Mouse (Mus musculus) heart, adult 8-10 months (tissue): Measurements from ENCODE around the gene Rbpj. TPM values are rescaled to one million over a fixed set of nuclear protein-coding genes. Genes with fewer than 3 reads are reported as not detected.
A peak's percentile ranks its signal among the peaks of the same experiment; 100 is the strongest.

Experiments
- DNase-seq: peaks from one replicate; pipeline ENCODE4 v3.0.0; 2022; ENCODE audit warnings: low spot score
- total RNA-seq, 4 experiments: library from RNA; stranded (reverse); gene quantifications; 2 replicates each; pipeline ENCODE4 v1.2.4; 2022

Rbpj gene
- 10 to 100 TPM; 23.6 to 26.3 (median 25.9) TPM for total RNA-seq

DNA sequence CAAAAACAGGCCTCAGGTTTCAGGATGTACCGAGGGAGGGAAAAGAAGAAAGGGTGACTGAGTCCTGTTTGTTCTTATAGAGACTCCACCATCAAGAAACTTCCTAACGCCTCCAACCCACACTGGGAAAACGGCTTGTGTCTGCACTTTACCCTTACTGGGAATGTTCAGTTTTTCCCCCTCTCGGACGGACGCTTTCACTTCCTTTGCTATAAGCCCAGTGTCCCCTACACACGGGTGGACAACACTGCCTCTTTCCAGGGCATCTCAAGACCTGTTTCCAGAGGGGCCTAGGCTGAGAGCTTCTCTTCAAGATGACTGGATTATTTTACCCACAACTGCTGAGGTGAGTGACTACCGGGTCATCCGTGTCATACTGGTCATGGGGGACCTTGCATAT is at the start of gene Rbpj:
TSS of gene Rbpj (plus strand) at position 270 of the 400 bp plus-strand sequence.
- DNase-seq = no peak

DNA sequence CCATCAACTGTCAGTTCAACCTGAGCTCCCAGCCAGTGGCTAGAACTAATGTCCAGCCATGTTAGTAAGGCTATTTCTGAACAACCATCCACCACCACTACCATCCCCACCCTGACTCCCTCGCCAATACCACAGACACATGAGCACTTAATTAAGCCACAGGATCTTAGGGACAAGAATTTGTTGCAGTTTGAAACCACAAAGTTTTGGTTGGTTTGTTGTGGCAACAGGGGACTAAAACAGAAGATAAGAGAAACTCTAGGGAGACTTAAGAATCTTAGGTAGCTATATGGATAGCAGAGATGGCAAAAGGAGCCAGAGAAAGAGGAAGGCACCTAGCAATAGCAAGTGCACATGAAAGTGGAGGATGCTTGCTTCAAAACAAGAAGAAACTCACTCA is 45.2 kb upstream of the Rbpj start:
- no peak for DNase-seq

DNA sequence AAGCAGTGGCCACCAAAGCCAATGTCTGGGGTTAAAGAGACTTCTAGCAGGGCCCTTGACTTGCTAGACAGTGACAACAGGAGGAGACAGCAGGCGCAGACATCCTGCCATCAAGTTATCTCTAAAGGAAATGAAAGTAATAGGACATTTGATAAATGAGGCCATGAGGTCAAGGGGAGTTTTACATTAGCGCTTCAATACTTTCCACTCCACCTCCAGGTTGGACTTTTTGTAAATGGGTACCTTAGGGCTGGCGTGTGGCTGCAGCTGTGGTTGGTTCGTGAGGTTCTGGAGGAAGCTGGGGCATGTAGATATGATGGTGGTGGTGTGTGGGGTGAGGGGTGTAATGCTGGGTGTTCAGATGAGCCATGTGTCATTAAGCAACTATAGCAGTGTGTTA is 44.7 kb upstream of the Rbpj start:
- no peak for DNase-seq

DNA sequence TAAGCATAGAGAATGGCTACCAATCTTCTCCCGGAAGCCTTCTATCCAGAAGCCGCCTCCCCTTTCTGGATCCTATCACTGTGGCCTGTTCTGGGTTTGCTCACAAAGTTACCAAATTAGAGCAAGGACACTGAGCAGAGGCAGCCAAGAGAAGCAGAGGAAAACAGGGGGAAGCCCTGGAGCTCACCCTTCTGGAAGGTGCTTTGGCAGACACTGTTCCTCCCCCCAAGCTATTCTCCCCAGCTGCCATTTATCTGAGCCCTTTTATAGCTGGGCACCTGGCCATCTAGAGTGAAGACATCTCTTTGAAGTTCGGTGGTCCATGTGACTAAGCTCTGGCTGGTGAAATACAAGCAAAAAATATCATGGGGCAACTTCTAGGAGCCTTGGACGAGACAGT is 38.5 kb upstream of the Rbpj start:
- peak; percentile 40 for DNase-seq

DNA sequence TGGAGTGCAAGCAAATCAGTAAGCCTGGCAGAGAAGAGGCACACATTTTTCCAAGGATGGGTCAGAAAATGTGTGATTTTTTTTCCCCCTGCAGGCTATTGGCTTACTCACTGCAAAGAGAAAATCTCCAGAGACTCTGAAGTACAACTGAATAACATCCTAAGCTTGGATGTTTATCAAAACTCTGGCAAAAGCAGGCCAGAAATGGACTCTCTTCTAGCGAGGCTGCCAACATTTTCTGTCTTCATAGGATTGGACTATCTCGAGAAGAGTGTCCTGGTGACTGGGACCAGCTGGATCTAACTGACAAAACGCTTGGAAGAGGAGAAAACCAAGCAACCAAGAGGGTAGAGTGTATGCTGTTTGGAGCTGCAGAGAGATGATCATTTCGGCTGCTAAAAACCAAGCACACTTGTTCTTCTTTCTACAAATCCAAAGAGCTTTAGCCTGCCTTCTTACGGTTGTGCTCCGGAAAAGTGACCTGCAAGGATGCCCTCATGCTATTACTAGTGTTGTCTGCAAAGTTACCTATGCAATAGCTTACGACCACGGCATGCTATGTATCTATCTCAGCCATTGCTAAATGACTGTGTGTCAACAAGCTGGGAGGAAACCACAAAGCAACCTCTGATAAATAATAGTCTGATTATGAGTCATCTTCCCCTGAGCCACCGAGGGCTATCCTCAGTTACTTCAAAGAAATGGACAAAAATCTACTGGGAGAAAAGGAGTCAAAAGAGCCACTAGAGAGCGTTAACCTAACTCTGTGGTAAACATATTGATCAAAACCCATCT is 36.1 kb upstream of the Rbpj start:
- peak; percentile 83 for DNase-seq

DNA sequence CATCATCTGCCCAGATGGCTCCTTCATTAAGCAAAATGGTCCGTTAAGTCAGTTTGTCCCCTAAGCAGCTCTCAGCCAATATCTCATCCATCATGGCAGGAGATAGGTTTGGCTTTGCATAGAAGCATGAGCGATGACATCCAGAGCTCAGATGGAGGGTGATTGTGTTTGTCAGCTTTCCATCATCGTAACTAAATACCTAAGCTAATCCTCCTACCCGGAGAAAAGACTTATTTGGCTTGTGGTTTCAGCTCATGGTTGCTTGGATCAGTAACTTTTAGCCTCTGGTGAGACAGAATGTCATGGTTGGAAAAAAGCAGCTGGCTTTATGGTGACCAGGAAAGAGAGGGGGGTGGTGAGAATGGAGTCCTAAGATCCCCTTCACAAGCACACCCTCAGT is 33.5 kb upstream of the Rbpj start:
- no peak for DNase-seq

DNA sequence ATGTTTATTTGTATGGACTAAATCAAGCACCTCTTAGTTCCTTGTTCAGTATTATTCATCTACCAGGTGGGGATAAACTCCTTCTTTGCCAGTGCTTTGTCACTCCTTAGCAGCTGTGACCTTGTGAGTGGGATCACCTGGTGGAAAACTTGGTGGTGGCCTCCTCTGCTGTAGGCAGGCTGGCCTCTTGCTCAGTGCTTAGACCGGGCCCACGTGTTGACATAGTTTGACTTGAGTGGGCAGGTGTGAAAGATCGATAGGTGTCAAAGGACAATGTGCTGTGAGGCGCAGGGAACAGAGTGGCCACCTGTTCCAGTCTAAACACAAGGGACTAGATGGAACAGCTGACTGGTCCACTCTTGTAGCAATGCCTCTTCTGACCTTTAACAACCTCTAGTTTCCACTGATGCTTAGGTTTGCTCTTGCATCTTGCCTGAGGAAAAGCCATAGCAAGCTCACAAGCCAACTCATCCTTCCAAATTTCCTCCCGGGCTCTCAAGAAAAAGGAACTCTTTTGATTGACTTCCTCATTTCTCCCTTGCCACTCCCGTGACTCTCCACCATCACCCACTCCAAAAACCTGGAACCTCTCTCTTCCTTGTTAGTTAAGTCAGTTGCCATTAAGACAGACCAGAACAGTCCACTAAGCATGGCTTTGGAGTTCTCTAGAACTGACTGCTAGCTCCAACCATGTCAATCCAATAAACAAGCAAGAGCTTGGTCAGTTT is 28.9 kb upstream of the Rbpj start:
- no peak for DNase-seq

DNA sequence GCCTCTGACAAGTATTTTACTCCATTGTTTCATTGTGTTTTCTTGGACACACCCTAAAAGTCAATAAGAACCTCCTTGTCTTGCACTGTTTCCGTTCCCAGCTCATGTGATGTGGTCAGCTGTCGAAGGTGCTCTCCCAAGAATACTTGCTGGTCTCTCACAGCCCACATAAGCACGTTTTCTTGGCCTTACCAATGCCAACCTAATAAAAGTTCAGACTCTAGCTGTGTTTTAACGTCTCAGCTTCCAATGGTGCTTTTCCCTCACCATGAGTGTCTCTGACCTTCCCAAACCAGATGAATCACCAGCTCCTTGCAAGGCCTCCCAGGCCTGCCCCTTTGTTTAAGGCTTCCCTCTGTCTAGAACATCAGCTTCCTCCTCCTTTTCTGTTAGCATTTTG is 28.2 kb upstream of the Rbpj start:
- no peak for DNase-seq

DNA sequence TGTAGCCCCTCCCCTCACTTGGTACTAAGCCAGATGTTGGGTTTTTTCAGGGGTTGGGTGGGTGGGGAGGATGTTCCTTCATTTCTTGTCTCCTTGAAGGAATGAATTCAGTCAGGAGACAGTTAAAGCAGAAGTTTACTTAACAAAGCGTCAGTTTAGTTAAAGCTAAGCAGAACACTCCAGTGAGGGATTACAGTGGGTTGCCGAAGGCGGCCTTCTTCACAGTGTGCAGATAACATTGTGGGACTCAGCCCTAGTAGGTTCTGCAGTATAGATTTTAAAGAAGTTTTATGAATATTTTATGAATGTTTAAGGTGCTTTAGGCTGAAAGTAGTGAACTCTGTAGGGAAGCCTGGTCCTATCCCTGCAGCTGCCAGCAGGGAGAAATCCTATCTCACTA is 27.7 kb upstream of the Rbpj start:
- no peak for DNase-seq

DNA sequence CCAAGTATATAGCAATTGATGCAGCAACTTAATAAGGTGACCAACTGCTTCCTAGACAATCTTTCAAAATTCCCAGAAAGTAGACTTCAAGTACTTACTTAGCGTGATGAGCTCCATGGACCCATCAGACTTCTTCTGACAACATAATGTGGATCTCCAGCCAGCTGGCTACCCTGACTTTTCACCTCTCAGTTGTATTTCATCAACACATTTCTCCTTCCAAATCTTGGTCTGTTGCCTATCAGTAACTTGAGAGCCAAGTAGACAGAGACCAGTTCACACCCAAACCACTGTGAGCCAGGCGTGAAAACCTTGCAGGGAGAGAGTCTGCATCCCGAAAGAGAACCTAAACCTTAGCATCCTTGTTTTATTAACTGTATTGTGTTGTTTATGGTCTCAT is 26.3 kb upstream of the Rbpj start:
- DNase-seq = no peak

DNA sequence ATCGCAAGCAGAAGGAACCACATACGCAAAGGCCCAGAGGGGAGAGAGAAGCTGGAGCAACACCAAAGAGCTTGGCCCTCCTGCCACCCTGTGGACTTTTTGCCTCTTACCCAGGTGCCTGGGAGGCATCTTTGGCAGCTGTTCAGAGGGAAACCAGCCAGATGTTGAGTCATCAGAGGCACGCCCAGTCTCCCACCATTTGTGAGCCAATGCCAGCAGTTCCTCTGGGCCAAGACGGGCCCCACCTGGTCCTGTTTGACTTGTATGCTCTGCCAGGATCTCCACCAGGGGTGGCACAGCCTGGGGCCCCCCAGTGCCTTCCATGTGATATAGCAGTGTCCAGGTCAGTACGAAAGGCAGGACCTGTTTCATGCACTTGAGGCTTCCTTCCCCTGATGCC is 21.9 kb upstream of the Rbpj start:
- DNase-seq = no peak

DNA sequence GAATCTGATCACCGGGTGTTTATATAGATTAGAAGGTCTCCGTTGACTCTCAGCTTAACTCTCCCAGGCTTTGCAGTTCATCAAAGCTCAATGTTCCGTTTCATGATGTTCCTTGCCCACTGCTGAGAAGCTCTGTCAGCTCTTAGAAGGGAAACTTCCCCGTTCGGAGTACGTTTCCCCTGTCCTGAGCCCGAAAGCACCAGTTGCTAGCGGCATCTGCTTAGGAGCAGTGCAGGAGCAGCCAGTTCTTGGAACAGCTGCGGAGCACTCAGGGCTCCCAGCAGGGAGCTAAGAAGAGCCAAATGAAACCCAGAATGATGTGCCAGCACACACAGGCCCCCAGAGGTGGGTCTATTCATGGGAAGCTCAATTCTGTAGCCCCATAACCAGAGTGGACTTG is 15.0 kb upstream of the Rbpj start:
- DNase-seq = no peak

DNA sequence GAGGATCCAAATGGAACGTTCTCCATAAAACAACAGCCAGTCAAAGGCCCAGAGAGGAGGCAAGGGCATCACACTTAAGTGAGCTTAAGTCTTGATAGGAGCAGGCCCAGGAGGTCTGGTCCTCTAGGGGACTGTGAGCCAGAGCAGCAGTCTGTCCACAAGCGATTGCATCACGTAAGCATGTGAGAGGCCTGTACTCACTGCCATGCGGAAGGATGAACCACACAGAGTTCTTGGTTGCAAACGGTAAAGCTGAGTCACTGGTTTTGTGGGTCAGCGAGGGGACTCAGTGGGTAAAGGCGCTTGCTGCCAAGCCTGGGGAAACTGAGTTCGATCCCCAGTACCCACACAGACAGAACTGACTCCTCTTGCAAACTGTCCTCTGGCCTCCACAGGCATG is 14.1 kb upstream of the Rbpj start:
- no peak for DNase-seq

DNA sequence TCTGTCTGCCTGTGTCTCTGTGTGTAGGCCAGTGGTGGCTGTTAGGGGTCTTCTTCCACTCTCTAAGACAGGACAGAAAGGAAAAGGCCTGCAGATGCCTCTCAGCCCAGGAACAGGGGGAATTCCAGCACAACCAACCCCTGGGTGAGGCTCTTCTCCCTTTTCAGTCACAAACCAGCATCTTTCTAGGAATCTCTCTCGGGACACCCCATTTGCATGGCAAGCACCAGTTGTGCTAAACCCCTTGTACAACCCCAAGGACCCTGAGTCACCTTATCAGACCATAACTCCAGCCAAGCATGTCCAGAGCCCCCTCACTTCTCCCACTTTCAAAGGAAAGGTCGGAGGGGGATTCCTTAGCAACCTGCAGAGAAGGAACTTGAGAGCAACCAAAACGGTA is 13.0 kb upstream of the Rbpj start:
- no peak for DNase-seq

DNA sequence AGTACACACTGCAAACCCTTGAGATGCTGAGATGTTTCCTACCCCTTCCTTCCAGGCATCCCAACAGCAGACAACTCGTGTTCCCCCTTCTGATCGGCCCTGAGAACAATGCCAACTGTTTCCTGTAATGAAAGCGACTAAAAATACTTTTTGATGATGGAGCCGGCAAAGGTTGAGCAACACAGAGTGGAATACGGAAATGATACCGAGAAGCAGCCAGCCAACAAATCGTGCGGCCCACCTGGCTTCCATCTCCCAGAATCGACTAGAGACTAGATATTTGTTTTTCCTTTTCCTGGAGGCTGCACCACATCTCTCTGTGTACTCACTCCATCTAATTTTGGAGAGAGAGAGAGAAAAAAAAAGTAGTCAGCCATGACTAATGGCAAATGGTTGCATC is 11.2 kb upstream of the Rbpj start:
- peak; percentile 68 for DNase-seq

DNA sequence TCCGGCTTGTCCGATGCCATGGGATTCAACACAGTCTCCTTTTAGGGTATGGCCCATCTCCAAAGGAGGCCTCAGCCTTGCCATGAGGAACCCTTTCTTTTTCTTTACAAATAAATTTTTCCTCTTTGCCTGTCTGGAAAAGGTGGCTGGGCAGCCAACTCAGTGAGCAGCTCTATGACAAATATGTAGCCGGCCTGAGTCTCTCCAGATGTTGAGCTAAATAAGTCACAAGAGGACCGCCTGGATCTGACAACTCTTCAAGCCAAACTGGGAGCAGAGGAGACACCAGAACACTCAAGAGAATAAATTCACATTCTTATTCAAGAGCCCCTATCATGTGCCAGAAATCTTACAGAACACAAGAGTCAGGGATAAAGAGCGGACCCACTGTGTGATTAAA is 10.5 kb upstream of the Rbpj start:
- no peak for DNase-seq

DNA sequence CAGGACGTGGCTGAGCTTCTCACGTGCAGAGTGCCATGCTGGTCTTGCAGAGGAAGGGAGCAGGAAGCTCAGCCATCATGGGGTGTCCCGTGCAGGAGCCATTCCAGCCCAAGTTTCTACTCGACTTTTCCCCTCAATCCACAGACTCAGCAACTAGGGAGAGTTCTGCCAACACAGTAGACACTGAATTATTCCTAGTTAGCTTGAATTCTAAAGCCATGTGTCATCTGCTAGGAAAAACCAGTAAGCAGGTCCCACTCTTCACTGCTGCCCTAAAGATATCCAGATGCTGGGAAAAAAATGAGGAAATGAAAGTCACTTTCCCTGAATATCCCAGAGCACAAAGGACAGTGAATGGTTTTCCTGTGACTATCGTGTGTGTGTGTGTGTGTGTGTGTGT is 5.8 kb upstream of the Rbpj start:
- DNase-seq = no peak

DNA sequence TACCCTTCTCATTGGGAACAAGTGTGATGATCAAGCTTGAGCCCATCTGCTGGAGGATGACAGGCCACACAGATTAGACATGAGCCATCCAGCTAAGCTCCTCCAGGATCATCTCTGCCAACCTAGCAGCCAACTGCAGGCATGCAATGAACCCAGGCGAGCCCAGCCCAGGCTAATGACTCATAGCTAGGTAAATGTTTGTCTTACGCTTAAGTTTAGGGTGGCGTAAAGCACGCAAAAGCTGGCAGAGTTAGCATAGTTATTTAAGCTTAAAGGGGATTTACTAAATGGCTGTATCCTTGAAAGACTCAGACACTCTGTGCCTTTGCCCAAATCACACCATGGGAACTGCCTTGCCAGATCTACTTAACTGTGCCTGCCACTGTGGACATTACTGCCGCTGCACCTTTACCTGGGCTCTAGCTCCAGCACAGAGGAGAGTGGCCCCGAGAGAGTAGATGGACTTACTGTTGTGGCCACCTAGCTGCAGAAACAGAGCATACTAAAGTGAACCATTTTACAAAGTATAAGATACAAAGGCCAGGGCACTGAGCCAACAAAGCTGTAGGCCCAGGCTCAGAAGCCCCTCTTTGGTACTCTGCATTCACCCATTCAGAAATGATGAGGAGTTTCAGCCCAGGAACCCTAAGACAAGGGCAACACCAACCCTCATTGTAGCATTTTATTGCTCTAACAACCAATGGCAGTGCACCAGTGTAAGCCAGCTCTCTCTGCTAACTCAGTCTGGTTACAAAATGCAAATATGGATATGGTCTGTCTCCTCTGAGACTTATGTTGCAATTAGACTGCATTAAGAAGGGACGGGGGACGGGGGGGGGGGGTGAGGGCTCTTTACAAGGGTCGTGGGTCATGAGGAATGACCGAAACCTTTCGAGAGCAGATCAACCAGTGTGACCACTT is 2.6 kb upstream of the Rbpj start:
- DNase-seq = no peak

DNA sequence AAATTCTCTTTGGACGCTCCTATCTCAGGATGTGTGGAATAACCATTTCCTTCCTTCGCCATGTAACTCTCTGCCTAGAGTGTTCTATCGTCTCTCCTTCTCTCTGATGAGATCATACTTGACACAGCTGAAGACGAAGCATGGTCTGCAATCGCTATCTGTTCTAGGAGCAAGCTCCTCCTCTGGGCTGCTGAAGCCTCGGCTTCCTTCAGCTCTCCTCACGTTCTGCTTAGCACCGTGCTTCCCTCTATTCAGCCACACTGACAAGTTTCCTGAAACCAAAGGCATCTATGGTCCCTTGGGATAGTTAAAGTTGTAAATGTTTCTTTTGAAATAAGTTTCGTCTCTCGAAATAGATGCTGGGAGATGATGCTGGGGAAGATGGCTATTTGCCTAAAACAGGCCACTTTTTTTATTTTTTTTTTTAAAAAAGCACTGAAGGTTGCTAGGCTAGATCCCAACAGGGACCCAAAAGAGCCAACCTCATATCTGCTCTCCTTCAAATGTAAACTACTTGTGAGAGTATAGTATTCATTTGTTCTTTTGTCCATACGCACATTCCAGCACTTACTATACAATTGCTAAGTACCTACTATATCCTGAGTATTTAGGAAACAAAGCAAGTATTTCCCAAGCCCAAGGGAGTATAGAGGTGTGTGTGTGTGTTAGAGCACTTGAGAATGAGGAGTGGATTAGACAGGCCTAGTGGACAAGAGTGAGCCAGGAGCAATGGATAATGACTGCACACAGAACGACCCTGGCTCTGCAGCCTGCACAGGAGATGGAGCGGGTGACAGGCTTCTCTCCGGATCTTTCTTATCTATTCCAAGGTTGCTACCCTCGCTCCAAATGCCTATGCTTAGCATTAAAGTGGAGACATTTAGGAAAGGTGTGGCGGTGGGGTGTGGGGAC is 726 bp downstream of the Rbpj start:
- DNase-seq = no peak

DNA sequence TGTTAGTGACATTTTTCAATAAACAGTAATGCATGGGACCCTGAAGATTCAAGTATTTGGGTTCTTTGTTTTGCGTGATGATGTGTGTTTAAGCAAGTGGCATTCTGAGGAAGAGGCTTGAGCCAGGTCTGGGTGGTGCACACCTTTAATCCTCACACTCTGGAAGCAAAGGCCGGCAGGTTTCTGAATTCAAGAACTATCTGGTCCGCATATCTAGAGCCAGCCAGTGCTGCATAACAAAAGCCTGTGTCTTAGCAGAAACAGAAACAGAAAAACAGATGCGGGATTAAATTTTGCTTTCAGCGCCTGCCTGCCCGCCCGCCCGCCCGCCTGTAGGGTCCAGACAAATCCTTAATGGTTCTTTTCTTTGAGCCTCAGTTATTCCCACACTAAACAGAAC is 1.6 kb downstream of the Rbpj start:
- no peak for DNase-seq

DNA sequence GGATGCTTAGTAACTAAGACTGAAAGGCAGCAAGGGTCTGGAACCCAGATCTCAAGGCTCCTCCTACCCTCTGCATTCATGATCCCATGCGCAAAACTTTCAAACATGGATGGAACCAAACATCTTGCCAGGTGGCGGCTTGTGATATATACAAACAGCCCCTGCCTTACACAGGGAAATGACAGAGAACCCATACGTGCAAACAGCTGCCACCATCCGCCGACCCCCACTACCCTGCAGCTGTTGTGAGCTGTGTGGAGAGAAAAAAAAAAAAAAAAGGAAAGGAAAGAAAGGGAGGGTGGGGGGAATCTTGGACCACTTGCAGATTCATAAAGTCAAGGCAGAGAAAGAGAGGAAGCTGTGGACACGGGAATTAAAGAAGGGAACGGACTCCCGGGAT is 2.4 kb downstream of the Rbpj start:
- DNase-seq = no peak
